Mouse (Mus musculus): ENCODE measurements around the gene Parn.
A peak's percentile ranks its signal among the peaks of the same experiment; 100 is the strongest.

DNA sequence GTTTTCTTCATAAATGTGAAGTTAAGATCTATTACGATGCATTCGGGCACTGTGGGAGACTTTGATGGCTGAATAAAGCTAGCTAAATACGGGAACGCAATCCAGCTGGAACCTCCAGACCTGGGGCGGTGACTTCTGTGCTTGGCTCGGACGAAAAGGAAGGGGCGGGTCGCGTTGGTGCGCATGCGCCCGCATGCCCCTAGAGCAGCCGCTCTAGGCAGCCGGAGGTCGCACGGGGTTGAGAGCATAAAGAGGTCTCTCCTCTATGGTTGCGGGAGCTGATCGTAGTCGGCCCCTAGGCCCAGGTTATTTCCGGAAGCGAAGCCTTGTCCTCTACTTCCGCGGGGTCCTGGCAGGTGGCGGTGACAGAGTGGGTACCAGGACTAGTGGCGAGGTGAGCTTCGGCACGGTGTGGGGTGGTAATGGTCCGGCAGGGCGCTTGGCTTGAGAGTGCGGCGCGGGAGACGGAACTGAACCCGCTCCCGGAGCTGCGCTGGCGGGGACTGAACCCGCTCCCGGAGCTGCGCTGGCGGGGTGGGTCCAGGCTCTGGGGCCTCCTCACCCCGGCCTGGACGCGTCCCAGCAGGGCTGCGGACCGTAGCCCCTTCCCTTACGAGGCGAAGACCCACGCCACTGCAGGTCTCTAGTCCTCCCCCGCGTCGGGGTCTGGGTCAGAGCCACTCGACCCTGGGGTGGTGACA is 3.9 kb upstream of the Parn start, which contains the start of the genes Bfar and 3110001I22Rik:
- no peak for TF ChIP-seq CTCF (IDR thresholded peaks at IDR 0.05; ENCODE audit: insufficient read depth, low read depth, low read length)
- TF ChIP-seq POLR2A (IDR thresholded peaks at IDR 0.05; ENCODE audit: insufficient read depth, low read depth, low read length), result peak; percentile 83

All from olfactory bulb, adult 2 months (tissue).